Mouse (Mus musculus): ENCODE results near the gene Fam20c.

Fam20c gene

GRCm38 (mm10) chr5:138809767-138810166, 55.5 kb downstream of the Fam20c start:
- DNase-seq (ENCODE audit: low read depth, low spot score): no peak

- peak; percentile 20 for DNase-seq (ENCODE audit: low read depth, low spot score)
These were observed 65.5 kb downstream of the Fam20c start, which contains the start of gene Gm5294 for GRCm38 (mm10) chr5:138819780-138820179. Gene Gm5294, plus strand, starts transcription at chr5:138820080.

- DNase-seq (ENCODE audit: low read depth, low spot score): peak; percentile 51
These were observed 66.5 kb downstream of the Fam20c start for GRCm38 (mm10) chr5:138820717-138821332.

DNA sequence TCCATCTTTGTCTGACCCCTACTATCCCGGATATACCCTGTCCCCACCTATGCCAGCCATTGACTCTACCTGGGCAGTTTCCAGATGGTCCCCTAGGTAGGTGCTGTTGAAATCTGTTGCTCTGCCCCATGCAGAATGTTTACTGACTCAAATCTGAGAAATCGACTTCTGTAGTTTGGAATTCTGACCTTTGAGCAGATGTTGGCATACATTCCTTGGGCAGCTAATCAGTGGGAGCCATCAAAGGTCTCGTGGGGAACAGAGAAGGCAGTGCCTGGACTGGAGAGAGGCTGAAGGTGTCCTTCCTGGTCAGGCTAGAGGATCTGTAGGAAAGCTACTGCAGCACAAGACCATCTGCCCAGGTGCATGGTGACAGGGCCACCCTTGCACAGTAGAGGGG, 70.8 kb downstream of the Fam20c start:
- DNase-seq (ENCODE audit: low read depth, low spot score): no peak

GRCm38 (mm10) chr5:138833406-138833805, 79.1 kb downstream of the Fam20c start:
- DNase-seq (ENCODE audit: low read depth, low spot score): no peak

GRCm38 (mm10) chr5:138834910-138835309, 80.6 kb downstream of the Fam20c start:
- DNase-seq (ENCODE audit: low read depth, low spot score): no peak

DNA sequence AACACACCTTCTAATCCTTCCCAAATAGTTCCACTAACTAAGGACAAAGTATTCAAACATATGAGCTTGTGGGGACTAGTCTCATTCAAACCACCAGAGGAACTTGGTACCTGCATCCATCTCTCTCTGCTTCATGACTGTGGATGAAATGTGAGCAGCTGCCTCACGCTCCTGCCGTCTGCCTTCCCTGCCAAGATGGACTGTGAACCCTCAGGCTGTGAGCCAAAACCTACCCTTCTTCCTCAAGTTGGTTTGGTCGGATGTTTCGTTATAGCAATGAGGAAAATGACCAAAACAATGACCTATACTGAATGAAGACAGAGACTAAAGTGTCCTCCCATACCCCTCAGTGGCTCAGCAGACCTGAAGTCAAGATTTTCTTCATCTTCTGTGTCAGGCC, 86.7 kb downstream of the Fam20c start:
- DNase-seq (ENCODE audit: low read depth, low spot score): no peak

DNA sequence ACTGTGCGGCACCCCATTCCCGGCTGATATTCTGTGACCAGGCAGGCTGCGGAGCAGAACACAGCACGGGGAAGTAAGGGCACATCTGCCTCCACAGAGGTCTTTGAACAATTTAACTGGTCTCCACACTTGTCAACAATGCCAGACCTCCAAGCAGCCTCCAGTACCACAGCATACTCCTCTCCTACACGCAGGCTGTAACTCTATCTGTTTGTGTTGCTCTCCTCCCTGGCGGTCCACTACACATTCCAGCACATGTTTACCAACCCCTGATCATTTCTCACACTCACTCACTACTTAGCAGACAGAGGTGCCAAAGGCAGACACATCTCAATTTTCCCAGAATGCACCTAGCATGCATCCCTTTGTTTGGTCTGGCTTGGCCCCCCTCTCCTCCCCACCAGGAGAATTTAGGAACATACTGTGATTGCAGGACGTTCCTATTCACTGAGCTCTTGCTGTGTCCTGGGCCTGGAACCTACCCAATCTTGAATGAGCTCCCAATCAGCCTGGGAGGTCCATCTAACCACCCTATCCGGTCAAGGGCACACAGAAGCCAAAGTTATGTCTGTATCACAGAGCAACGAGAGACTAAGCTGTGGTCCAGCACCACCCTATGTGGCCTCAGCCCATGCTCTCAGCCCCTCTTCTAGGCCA, 89.0 kb downstream of the Fam20c start:
- DNase-seq (ENCODE audit: low read depth, low spot score): no peak

DNA sequence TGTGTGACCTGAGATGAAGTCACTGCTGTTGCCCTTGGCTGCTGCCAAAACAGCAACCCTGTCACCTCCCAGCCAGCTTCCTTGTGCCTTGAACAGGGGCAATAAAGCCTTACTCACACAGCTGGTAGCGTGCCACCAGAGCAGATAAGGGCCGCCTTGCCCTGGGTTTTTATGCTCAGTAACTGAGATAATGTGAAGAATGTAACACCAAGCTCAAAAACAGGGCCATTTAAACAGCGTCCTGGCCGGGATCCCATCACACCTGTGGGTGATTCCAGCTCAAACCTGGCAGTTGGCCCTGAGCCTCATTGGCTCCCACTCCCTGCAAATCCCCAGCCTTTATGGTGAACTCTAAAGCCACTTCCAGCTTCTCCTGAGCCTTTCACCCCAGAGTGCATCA, 92.2 kb downstream of the Fam20c start:
- no peak for DNase-seq (ENCODE audit: low read depth, low spot score)

- DNase-seq (ENCODE audit: low read depth, low spot score): peak; percentile 90
These were observed 93.8 kb downstream of the Fam20c start for GRCm38 (mm10) chr5:138848102-138848501.

DNA sequence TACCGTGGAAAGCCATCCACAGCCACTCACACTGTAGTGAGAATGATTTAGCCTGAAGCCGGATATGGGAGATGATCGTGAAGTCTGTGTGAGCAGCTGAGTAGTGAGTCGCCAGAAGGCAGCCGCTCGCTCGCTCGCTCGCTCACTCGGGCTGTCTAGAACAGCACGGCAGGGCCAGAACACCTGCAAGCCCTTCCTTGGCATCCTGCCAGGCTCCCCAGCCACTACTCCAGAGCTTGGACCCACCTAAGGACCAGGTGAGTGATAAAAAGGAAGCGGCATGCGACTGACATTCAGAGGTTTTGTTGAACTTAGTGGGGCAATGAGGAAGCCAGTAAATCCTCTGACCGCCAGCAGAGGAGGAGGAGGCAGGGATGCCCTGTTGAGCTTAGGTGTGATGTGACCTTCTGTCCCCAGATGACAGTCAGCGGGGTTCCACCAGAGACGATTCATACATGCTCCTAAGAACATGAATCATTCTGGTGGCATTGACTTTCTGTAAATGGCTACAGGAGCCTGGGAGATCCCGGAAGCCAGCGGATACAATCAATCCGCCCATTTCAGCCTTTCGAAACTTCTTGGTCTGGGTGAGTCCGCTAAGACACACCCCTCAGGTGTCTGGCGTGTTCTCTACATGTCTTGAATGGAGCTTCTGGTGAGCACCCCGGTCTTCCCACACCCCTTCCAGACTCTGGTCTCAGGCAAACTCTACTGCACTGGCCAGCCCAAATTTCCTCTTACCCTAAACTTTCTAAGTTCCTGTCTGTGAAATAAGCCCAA, 95.6 kb downstream of the Fam20c start:
- DNase-seq (ENCODE audit: low read depth, low spot score): peak; percentile 39

DNA sequence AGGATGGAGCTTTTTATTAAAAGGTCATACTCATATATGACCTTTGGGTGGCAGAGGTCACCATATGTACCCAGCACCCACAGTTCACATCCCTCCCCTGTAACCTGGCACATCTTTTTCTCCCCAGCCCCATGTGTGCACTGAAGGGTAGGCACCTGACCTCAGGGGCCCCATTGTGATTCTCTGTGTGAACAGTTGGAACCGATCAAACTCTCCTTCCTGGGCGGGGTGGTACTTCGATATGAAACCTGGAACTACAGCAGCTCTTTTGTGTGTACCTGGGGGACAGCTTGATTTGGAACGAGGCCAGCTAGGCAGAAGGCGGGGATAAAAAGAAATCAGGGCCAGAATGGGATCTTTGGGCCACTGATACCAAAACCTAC, 96.1 kb downstream of the Fam20c start:
- DNase-seq (ENCODE audit: low read depth, low spot score): peak; percentile 53

GRCm38 (mm10) chr5:138851296-138851780, 97.0 kb downstream of the Fam20c start:
- DNase-seq (ENCODE audit: low read depth, low spot score): no peak

DNA sequence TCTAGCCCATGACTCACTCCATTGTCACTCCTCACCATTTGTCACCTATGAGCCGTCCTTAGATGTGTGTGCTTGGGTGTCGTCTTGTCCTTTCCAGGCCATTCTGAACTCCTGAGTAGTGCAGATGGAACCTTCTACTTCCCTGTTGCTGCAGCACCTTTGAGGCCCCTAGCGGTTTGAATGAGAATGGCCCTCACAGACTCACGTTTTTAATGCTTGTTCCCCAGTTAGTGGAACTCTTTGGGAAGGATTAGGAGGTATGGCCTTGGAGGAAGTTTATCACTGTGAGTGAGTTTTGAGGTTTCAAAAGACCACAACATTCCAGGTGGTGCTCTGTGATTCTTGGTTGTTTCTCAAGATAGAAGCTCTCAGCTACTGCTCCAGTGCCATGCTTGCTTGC, 97.8 kb downstream of the Fam20c start:
- peak; percentile 71 for DNase-seq (ENCODE audit: low read depth, low spot score)

- DNase-seq (ENCODE audit: low read depth, low spot score): no peak
These were observed 99.0 kb downstream of the Fam20c start for GRCm38 (mm10) chr5:138853349-138853748.

GRCm38 (mm10) chr5:138857010-138857617, 102.8 kb downstream of the Fam20c start:
- DNase-seq (ENCODE audit: low read depth, low spot score): peak; percentile 81

DNA sequence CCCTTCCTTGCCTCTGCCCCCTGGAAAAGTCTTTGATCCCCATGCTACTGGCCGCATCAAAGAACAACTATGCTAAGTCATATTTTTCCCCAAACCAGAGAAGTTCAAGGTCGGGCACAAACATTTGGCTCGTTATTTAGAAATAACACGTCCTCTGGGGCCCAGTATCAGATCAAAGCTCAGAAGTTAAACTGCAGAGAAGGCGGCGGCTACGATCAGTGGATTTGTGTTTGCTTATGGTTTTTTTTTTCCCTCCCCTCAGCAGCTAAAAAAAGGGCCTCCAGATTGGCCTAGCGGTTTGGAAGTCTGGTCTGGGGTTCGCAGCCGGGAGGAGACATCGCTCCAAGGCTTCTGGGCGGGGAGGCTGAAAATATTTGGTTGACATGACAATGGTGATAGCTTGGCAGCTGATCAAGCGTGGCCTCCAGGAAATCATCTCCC, 103.5 kb downstream of the Fam20c start:
- no peak for DNase-seq (ENCODE audit: low read depth, low spot score)
